Mouse (Mus musculus): ENCODE results near the gene Ubap2l. TPM values are rescaled to one million over a fixed set of nuclear protein-coding genes. Genes with fewer than 3 reads are reported as not detected.

Ubap2l gene
- polyA plus RNA-seq, 1 experiment from 2014 or later: 145 TPM

DNA sequence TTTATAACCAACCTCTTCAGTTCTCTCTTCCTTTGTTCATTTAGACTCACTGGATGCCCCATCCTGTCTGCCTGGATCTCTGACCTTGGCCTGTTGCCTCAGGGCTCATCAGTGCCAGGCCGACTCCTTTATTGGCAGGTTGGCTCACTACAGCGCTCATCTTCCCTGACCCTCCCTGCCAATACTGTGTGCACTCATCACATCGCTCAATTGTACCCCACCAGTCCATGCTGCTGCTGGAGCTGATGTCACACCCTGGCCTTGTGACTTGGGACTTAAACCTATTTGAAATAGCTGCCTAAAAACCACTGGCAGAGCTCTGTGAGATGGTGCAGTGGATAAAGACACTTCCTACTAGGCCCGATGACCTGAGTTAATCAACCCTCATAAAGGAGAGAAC is 15.4 kb upstream of the Ubap2l start:
- DNase-seq (ENCODE audit: low spot score): no peak

- DNase-seq (ENCODE audit: low spot score): peak; percentile 68
Observed at GRCm38 (mm10) chr3:90065553-90065952, 13.1 kb upstream of the Ubap2l start.

DNA sequence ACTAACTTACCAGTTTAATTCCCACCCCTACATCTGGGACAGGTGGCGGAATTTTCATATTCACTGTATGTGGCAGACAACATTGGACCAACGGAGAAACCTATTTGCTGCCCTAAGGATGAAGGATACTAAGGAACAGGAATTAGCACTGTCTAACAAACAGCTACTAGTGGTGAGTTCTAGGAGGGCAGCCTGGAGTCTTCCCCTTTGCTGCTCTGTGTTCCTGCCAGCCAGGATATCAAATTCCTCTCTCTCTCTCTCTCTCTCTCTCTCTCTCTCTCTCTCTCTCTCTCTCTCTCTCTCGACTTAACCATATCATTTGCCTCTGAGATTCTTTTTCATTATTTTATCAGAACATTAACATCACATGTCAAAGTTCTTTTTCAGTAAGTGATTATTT is 12.0 kb upstream of the Ubap2l start:
- no peak for DNase-seq (ENCODE audit: low spot score)

GRCm38 (mm10) chr3:90062539-90062938 is 10.1 kb upstream of the Ubap2l start:
- no peak for DNase-seq (ENCODE audit: low spot score)

GRCm38 (mm10) chr3:90061549-90061948 is 9.1 kb upstream of the Ubap2l start:
- DNase-seq (ENCODE audit: low spot score): no peak

- DNase-seq (ENCODE audit: low spot score): peak; percentile 65
Observed at GRCm38 (mm10) chr3:90051441-90052350, 732 bp downstream of the Ubap2l start, which contains the start of gene 4933434E20Rik. Gene 4933434E20Rik (plus strand): TSS chr3:90051636.

DNA sequence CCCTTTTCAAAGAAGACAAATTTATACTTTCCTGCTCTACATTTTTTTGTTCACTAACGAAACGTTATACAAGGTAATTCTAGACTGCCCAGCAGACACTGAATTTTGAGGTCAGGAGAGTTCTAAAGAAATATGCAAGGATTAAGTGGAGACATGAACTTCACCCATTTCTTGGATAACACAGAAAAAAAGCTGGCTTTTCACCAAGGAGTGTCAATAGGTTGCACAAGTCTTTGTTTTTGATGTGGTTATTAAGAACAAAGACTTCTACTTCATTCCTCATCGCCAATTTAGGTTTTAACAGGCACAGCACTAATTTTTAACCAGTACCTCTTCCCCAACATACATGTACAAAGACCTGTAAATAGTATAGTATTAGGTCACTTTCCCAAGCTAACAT is 2.7 kb downstream of the Ubap2l start:
- no peak for DNase-seq (ENCODE audit: low spot score)

DNA sequence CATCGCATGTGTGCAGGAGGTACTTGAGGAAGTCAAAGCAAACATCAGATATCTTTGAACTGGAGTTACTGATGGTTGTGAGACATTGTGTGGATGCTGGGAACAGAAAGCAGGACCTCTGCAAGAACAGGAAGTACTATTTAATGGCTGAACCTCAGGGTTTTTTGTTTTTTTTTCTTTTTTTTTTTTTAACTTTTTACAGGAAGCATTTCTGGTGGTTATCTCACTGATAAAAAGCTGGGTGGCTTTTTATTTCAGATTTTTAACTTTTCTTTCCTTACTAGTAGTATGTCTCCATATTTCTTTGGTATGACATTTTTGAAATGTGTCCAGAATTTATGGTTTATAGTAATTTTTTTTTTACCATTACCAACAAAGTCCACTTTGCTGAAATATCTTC is 16.2 kb downstream of the Ubap2l start:
- DNase-seq (ENCODE audit: low spot score): no peak

DNA sequence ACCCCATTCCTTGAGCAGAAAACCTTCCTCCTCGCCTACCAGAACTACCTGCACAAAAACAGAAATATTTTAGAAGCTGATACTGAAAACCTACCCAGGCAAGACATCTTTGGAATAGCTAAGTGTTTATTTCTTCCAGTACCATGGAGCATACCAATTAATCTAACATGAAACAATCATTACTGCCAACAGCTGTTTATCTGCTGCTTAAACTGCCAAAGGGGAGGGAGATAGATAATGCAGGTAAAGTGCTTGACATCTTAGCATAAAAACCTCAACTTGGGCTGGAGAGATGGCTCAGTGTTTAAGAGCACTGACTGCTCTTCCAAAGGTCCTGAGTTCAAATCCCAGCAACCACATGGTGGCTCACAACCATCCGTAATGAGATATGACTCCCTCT is 17.8 kb downstream of the Ubap2l start:
- DNase-seq (ENCODE audit: low spot score): no peak

GRCm38 (mm10) chr3:90016626-90017025 is 35.8 kb downstream of the Ubap2l start:
- no peak for DNase-seq (ENCODE audit: low spot score)

- DNase-seq (ENCODE audit: low spot score): no peak
Observed at GRCm38 (mm10) chr3:90010291-90010690, 42.1 kb downstream of the Ubap2l start.

GRCm38 (mm10) chr3:90004091-90004796 is 48.2 kb downstream of the Ubap2l start:
- DNase-seq (ENCODE audit: low spot score): no peak

- DNase-seq (ENCODE audit: low spot score): no peak
Observed at GRCm38 (mm10) chr3:89999830-90000229, 52.6 kb downstream of the Ubap2l start.

DNA sequence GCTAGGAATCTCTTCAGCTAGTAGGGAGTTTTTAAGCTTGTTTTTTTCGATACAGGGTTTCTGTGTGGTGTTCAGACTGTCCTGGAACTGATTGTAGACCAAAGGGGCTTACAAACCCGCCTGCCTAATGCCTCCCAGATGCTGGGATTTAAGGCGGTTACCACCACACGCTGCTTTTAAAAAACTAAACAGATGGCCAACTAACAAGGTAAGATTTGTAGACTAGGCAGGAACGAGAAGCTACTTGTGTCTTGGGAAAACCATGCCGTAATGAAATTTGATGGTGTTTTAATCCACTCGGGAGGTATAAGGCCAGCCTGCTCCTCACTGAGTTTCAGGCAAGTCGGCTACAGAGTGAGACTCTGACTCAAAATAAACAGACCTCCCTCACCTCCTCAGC is 53.3 kb downstream of the Ubap2l start:
- DNase-seq (ENCODE audit: low spot score): no peak

DNA sequence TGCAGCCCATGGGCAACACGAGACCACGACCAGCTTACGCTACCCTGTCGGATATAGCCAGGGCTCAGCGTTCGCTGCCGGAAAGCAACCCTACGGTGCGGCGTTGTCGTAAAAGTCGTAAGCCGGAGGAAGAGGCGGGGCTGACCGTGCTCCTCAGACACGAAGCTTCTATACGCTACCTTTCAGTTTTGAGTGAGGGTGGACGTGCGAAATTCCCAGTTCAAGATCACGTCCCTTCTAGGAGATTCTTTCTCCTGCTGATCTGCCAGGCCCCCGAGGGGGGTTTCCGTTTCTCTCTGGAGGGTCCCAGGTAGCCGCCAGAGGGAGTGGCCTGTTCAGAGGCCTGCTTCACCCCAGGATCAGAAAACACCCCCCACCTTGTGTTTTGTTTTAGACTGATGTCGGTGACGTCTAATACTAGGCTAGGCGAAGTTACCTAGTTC is 53.8 kb downstream of the Ubap2l start, which contains the start of gene Hax1:
Gene Hax1, minus strand, starts transcription at position 169 of the 443 bp plus-strand sequence.
- peak; percentile 96 for DNase-seq (ENCODE audit: low spot score)

GRCm38 (mm10) chr3:89997791-89998495 is 54.5 kb downstream of the Ubap2l start:
- DNase-seq (ENCODE audit: low spot score): peak; percentile 29

DNA sequence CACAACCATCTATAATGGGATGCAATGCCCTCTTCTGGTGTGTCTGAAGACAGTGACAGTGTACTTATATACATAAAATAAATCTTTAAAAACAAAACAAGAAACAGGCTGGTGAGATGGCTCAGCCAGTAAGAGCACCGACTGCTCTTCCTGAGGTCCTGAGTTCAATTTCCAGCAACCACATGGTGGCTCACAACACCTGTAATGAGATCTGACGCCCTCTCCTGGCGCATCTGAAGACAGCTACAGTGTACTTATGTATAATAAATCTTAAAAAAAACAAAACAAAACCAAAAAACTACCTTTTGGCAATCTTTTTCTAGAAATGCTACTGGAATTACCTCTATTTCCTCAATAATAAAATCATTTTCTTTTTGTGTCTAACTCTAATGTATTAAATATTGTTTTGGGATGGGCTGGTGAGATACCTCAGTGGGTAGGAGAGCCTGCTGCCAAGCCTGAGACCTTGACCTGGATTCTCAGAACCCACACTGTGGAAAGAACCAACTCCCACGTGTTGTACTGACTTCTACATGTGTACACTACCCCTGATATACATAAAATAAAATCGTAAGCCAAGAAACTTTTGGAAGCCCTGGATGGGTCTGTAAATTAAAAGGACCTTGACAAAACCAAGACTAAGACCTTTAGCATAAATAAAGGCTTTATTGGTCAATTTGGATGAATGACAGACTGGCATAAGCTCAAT is 57.5 kb downstream of the Ubap2l start:
- no peak for DNase-seq (ENCODE audit: low spot score)

DNA sequence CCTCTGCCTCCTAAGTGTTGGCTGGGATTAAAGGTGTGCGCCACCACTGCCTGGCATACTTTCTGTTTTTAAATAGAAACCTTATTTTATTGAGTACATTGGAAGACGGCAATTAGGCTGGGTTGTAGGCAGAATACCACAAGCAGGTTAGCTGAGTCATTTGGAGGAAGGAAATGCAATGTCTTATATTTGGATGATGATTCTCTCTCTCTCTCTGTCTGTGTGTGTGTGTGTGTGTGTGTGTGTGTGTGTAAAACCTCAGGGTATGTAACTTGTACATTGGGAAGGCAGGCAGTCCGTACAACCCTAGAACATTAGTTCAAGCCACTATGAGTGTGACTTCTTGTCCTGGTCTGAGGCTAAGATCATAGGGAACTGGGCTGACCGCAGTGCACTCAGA is 64.6 kb downstream of the Ubap2l start:
- no peak for DNase-seq (ENCODE audit: low spot score)

- DNase-seq (ENCODE audit: low spot score): no peak
Observed at GRCm38 (mm10) chr3:89987211-89987610, 65.2 kb downstream of the Ubap2l start.

DNA sequence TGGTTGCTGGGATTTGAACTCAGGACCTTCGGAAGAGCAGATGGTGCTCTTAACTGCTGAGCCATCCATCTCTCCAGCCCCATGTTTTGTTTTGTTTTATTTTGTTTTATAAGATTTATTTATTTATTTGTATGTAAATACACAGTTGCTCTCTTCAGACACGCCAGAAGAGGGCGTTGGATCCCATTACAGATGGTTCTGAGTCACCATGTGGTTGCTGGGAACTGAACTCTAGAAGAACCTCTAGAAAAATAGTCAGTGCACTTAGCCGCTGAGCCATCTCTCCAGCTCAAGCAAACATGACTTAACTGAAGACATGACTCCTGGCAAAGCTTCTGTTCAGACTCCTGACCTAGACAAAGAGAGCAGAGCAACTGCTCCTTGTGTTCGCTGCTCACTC is 70.0 kb downstream of the Ubap2l start:
- no peak for DNase-seq (ENCODE audit: low spot score)

GRCm38 (mm10) chr3:89976859-89977258 is 75.6 kb downstream of the Ubap2l start:
- DNase-seq (ENCODE audit: low spot score): no peak

All from thymus, postnatal 0 days (tissue).